Mouse (Mus musculus) common myeloid progenitor, adult 5-6 weeks (primary cell): ENCODE data around the gene Chd9. TPM values are rescaled to one million over a fixed set of nuclear protein-coding genes. Genes with fewer than 3 reads are reported as not detected.

Experiments
- ATAC-seq: replicated peaks from 2 replicates; pipeline ENCODE4 v1.8.0; 2016; ENCODE audit warnings: low read depth, mild to moderate bottlenecking, moderate TSS enrichment, inconsistent platforms; ENCODE audit not compliant: poor library complexity, severe bottlenecking
- total RNA-seq: library from RNA; stranded (forward); fragments of 200-1000, 187-1606 nt; gene quantifications from 2 replicates; pipeline ENCODE4 v1.2.3, GENCODE M21; 2017

Gene Chd9
- total RNA-seq, 1 experiment from 2014 or later: 83.1 TPM

DNA sequence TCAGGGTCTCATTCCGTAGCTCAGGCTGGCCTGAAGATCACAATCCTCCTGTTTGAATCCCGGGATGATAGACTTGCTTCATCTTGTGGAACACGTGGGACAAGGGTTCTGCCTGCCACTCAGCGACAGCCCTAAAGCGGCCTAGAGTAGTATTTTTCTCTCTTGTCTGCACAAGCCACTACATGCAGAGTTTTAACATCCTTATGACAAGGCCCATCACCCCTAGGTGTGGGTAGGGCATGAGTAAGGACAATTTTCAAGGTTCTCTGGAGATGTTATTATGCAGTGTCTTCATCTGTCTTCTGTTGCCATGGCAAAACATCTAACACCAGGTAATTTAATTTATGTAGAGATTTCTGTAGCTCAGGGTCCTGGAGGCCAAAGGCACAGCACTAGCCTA is 69.2 kb downstream of the Chd9 start:
- no peak for ATAC-seq

DNA sequence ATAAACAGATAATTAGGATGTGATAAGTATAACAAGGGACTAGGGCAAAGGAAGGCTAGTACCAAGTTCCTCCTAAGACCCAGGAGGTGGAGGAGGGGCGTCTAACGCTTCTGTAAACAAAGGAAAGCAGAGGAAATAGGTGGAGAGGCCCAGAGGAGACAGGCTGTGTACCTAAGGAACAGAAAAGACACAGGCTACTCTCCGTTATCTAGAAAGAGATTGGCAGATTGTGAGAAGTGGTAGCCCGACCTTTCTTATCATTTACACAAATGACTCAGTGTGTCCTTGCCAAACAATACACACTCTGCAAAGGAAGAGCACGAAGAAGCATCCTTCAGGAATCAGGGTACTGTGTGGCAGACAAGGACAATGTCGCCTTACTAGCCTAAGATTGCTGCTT is 70.4 kb downstream of the Chd9 start:
- ATAC-seq: peak; percentile 42; the same call in 1 of the 2 replicates

DNA sequence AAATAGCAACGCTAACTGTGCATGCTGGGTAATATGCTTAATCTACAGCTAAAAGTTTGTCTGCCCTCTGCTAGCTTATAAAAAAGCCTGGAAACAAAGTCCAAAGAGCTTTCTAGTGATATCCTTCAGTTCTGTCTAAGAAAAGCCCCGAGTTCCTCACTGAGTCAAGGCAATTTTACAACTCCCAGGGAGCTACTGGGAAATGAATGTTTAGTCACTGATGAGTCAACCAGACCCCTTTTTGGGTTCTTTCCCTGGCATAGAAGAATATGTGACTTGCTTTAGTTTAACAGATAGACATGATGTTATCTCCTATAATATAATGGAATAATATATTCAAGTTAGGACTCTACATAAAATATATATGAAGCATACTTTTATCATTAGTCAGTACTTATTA is 73.8 kb downstream of the Chd9 start:
- ATAC-seq: no peak

GRCm38 (mm10) chr8:90904171-90904706 is 76.1 kb downstream of the Chd9 start:
- ATAC-seq: no peak

DNA sequence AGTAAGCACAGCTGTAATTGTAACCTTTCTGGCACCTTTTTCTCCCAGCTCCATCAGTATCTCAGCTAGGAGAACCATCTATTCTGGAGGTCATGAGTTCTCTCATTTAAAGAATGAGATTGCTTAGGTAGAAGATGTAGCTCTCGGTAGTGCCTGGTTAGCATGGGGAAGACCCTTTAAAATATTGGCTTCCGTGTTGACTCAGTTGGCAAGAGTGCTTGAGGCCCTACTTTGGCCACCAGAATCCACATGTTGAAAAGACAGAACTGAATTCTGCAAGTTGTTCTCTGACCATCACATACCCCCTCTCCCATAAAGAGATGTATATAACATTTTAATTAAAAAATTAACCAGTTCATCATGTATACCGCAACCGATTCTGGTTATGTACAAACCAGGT is 78.8 kb downstream of the Chd9 start:
- ATAC-seq: no peak

DNA sequence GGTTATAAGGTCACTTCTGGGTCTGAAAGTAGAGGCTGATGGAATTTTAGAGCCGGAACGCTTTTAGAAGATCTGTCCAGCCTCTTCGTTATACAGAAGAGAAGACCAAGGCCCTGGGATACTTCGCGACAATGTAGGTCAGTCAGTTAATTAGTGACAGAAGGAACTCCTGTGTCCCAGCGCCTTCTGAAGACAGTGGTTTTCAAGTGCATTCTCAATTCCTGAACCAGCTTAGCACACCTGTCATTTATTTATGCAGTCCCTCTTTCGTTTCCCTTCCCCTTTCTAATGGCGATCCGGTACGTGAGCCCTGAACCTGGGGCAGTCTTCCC is 79.3 kb downstream of the Chd9 start:
- peak; percentile 6; the same call in 1 of the 2 replicates for ATAC-seq

GRCm38 (mm10) chr8:90907848-90908551 is 79.8 kb downstream of the Chd9 start:
- peak; percentile 89 for ATAC-seq

- ATAC-seq: peak; percentile 67
Measured at GRCm38 (mm10) chr8:90908580-90909471, 80.7 kb downstream of the Chd9 start.

DNA sequence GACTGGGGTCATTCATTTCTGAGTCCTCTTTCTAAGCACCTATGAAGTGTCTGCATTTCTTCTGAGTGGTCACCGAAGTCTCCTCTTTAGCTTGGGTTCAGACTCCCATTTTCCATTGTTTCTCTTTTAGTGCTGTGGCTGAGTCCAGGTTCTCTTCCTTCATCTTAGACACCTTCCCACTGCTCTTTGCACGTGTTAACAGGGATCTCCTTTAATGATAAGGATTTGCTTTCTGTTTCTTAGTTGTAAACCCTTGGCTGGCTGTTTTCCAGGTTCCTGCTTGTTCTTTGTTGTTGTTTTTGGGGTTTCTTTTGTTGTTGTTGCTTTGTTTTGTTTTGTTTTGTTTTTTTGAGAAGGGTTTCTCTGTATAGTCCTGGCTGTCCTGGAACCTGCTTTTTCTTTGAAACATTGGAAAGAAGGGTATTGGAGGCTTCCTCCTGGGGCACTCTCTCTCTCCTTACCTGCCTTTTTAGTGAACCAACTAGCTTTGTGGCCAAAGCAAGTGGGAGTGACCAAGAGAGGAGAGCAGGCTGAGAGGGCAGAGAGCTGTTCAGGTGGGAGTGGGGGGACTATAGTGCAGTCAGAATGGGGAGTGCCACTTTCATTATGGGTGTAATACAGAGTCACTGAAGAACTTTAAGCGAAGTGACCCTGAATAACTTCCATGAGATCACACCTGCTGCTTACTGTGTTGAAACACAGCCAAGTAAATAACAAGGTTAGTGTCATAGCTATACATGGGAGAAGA is 95.2 kb downstream of the Chd9 start:
- ATAC-seq: no peak

GRCm38 (mm10) chr8:90928412-90928811 is 100.3 kb downstream of the Chd9 start:
- no peak for ATAC-seq

DNA sequence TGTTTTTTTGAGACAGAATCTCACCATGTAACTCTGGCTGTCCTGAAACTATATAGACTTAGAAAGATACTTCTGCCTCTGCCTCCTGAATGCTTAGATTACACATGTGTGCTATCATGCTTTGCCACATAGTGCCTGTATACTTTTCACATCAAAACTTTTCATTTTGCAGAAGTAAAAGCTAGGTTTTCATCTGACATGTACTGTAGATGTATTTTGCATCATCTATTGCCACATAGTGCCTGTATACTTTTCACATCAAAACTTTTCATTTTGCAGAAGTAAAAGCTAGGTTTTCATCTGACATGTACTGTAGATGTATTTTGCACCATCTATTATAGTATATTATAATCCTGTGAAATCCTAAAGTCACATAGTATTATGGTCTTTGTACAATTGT is 102.0 kb downstream of the Chd9 start:
- ATAC-seq: peak; percentile 45; the same call in 1 of the 2 replicates

DNA sequence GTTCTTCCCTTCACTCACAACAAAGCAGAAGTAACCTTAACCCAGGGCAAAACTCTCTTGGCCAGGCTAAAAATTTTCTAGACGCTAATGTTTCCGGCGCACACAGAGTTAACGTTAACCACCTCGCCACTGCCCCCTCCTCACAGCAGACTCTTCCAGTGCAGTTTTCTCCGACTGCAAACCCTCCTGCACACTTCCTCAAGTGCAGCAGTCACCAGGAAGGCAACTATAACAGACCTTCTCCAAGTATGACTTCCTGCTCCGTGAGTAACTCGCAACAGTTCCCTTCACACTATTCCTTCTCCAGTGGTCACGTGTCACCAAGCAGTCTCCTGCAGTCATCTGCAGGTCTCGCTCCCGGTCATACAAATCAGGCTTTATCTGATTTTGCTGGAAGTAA is 104.8 kb downstream of the Chd9 start:
- peak; percentile 86 for ATAC-seq

DNA sequence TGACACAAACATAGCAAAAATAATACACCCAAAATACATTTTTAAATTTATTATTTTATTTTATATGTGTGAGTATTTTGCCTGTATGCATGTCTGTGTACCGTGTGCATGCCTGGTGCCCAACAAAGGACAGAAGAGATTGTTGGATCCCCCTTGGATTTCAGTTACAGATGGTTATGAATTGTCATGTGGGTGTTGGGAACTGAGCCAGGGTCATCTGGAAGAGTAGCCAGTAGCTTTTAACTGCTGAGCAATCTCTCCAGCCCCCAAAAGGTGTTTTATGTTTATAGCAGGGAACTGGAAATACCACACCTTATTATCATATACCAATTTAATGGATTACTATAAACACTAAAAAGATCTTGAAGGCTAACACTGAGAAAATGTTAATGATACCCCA is 106.6 kb downstream of the Chd9 start:
- ATAC-seq: no peak

GRCm38 (mm10) chr8:90936840-90937239 is 108.7 kb downstream of the Chd9 start:
- ATAC-seq: peak; percentile 55; the same call in 1 of the 2 replicates

GRCm38 (mm10) chr8:90938352-90938930 is 110.3 kb downstream of the Chd9 start:
- peak; percentile 57 for ATAC-seq

DNA sequence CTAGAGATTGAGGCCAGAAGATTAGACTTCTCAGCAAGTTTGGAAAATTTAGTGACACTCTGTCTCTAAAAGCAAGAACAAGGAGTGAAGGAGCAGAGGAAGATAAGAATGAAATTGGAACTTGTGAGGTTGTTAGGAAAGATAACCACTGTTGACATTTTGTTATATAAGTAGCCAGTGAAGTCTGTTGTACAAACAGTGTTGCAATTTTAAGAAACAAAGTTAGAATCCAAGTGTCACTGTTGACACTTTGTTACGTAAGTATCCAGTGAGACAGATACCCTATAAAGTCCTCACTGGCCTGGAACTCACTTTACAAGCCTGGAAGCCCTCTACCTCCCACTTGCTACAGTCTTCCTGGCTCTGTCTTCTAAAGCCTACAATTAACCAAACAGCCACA is 111.7 kb downstream of the Chd9 start:
- no peak for ATAC-seq

DNA sequence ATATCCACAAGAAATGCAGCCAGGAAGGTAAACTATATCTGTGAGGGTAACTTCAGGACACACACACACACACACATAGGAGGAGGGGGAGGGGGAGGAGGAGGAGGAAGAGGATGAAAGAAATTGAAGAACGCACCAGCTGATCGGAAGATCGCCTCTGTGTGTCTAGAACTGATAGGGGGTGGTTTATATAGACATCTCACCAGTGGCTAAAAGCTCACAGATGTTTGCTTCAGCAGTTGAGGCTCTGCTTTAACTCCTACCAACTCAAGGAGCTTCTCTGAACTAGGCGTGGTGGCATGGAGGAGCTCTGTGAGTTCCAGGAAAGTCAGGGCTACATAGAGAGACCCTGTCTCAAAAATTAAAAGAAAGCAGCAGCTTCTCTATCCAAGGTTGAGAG is 115.6 kb downstream of the Chd9 start:
- 0 out of 2 replicates have a peak, but pooled peaks have one; percentile 36 for ATAC-seq

- peak; percentile 93 for ATAC-seq
Measured at GRCm38 (mm10) chr8:90954802-90955760, 126.9 kb downstream of the Chd9 start.

DNA sequence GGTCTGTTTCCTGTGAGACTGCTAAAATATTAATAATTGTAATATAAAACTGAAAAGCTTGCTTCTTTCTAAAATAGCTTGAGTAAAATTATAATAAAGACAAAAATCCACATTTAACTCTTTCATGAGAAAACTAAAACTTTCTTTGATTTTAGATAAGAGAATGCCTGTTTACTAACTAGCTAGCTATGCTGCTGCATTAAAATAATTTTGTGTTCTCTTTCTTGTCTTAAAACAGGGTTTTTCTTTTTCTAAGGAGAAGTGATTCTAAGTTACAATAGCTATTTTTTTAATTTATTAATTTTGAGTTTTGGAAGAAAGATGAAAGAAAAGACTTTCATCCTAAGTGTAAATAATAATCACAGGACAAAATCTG is 127.6 kb downstream of the Chd9 start:
- ATAC-seq: no peak
